Mouse (Mus musculus): ENCODE data around the gene Pyroxd1.

DNA sequence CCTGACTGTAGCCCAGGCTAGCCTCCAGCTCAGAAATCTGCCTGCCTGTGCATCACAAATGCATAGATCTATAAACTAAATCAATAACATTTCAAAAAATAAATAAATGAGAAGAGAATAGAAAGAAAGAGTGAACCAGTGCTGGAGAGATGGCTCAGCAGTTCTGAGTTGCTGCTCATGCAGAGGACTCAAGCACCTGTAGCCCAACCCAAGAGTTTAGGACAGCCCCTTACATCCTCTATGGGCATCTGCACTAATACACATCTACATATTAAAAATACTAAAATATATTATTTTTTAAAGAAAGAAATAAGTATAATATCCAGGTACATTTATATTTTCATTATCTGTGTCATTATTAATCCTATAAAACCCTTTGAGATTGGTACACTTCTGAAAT lies 40.4 kb upstream of the Pyroxd1 start:
- no peak for TF ChIP-seq CTCF (IDR thresholded peaks at IDR 0.05)
- no peak for TF ChIP-seq EP300 (IDR thresholded peaks at IDR 0.05)

All from lung, postnatal 0 days (tissue).